Mouse (Mus musculus) limb, embryonic 11.5 days (tissue): ENCODE results near the gene Myo1e. TPM values are rescaled to one million over a fixed set of nuclear protein-coding genes. Genes with fewer than 3 reads are reported as not detected.

ENCODE experiments used
- ATAC-seq: fragments of 200-750 bp; cut with Nextera tagmentation; 2 replicates; pipeline ENCODE4 v1.8.0; 2017; ENCODE audit warnings: low read depth; ENCODE audit not compliant: insufficient number of reproducible peaks, low FRiP score, low TSS enrichment
- DNase-seq: peaks from one replicate; pipeline ENCODE4 v3.0.0-alpha.2; 2015; ENCODE audit warnings: low spot score
- H3K27ac ChIP-seq: fragments of 300-500 bp; sonication (generic); replicated peaks from 2 replicates; pipeline ENCODE4 v1.5.1; 2014; ENCODE audit warnings: low read depth, mild to moderate bottlenecking, low read length
- H3K27me3 ChIP-seq: fragments of 300-500 bp; sonication (generic); 2 replicates; pipeline ENCODE4 v1.6.1; 2014; ENCODE audit warnings: mild to moderate bottlenecking, low read length, mixed read lengths; ENCODE audit not compliant: control insufficient read depth, insufficient read depth
- H3K36me3 ChIP-seq: fragments of 300-500 bp; sonication (generic); 2 replicates; pipeline ENCODE4 v1.6.1; 2014; ENCODE audit warnings: mild to moderate bottlenecking, low read length, moderate library complexity, mixed read lengths; ENCODE audit not compliant: control insufficient read depth, insufficient read depth
- H3K4me1 ChIP-seq: fragments of 300-500 bp; sonication (generic); 2 replicates; pipeline ENCODE4 v1.6.1; 2014; ENCODE audit warnings: low read length, mixed read lengths; ENCODE audit not compliant: control insufficient read depth, insufficient read depth
- H3K4me2 ChIP-seq: fragments of 300-500 bp; sonication (generic); 2 replicates; pipeline ENCODE4 v1.6.1; 2014; ENCODE audit warnings: low read depth, mild to moderate bottlenecking, moderate library complexity; ENCODE audit not compliant: severe bottlenecking
- H3K4me3 ChIP-seq: fragments of 300-500 bp; sonication (generic); 2 replicates; pipeline ENCODE4 v1.5.1; 2014; ENCODE audit warnings: low read depth, low read length
- H3K9ac ChIP-seq: fragments of 300-500 bp; sonication (generic); 2 replicates; pipeline ENCODE4 v1.6.1; 2014; ENCODE audit warnings: mild to moderate bottlenecking, low read length
- H3K9me3 ChIP-seq: fragments of 300-500 bp; sonication (generic); 2 replicates; pipeline ENCODE4 v1.6.1; 2016; ENCODE audit warnings: low read length; ENCODE audit not compliant: control insufficient read depth
- WGBS: fragments of 180-500 bp; shearing (Covaris S2); extraction: QIAGEN DNeasy Blood & Tissue Kit; methylation state at CpG from one replicate; pipeline ENCODE4 v1.1.7; 2014; 5-methylcytosine and 5-hydroxymethylcytosine counted together
- polyA plus RNA-seq: library from polyadenylated mRNA; unstranded; fragments of >200 nt; fragmentation: Nextera tagmentation; extraction: Ambion mirVana; gene quantifications from 2 replicates; pipeline ENCODE4 v1.2.1, GENCODE M21; 2014

Myo1e gene
- 16.9 and 18.0 TPM in 2 replicates for polyA plus RNA-seq

GRCm38 (mm10) chr9:70207151-70207831, at the start of gene Myo1e:
TSS of gene Myo1e (plus strand) at chr9:70207350.
- H3K27me3 ChIP-seq, result no peaks in the 10 kb centered on the region
- H3K4me1 ChIP-seq, result no peaks in the 10 kb centered on the region; the same call in 1 of the 2 replicates
- H3K27ac ChIP-seq, result peak within 1 kb of the TSS; percentile 70
- WGBS, result 0% methylated on average over 43 of the region's 43 CpGs
- H3K9me3 ChIP-seq, result no peaks in the 10 kb centered on the region
- H3K36me3 ChIP-seq, result no peaks in the 10 kb centered on the region
- ATAC-seq, result peak; percentile 90
- H3K4me2 ChIP-seq, result peak within 1 kb of the TSS; percentile 100
- peak within 1 kb of the TSS; percentile 75 for H3K9ac ChIP-seq
- DNase-seq, result peak; percentile 88
- H3K4me3 ChIP-seq, result peak within 1 kb of the TSS; percentile 73

GRCm38 (mm10) chr9:70160071-70160470, 47.1 kb upstream of the Myo1e start:
- Histone ChIP-seq H3K4me2 (no peak overlapping the region), H3K9me3 (no peaks in the 10 kb centered on the region), H3K9ac (no peak overlapping the region), H3K27ac (no peak overlapping the region), H3K4me3 (no peak overlapping the region), H3K27me3 (no peaks in the 10 kb centered on the region), H3K36me3 (no peaks in the 10 kb centered on the region), H3K4me1 (no peaks in the 10 kb centered on the region)
- DNase-seq, result no peak
- 81% methylated on average over 10 of the region's 10 CpGs for WGBS
- ATAC-seq, result no peak

GRCm38 (mm10) chr9:70168973-70169372, 38.2 kb upstream of the Myo1e start:
- DNase-seq, result peak; percentile 32
- Histone ChIP-seq H3K27ac (no peak overlapping the region), H3K9me3 (no peaks in the 10 kb centered on the region), H3K4me2 (no peak overlapping the region), H3K4me1 (no peaks in the 10 kb centered on the region; the same call in 1 of the 2 replicates), H3K27me3 (no peaks in the 10 kb centered on the region), H3K9ac (no peak overlapping the region), H3K4me3 (no peak overlapping the region), H3K36me3 (no peaks in the 10 kb centered on the region)
- no peak for ATAC-seq
- WGBS, result 86% methylated on average over 7 of the region's 7 CpGs

- H3K4me1 ChIP-seq, result peaks cover 9% of the 10 kb centered on the region; the same call in 1 of the 2 replicates
- H3K4me2 ChIP-seq, result no peak overlapping the region
- DNase-seq (no peak), ATAC-seq (no peak)
- H3K9me3 ChIP-seq, result no peaks in the 10 kb centered on the region
- 68% methylated on average over 4 of the region's 4 CpGs for WGBS
- H3K4me3 ChIP-seq, result no peak overlapping the region
- no peaks in the 10 kb centered on the region for H3K27me3 ChIP-seq
- no peak overlapping the region for H3K9ac ChIP-seq
- H3K36me3 ChIP-seq, result no peaks in the 10 kb centered on the region
- H3K27ac ChIP-seq, result no peak overlapping the region
Observed at GRCm38 (mm10) chr9:70174291-70174848, 32.8 kb upstream of the Myo1e start.

- DNase-seq (no peak), ATAC-seq (no peak)
- Histone ChIP-seq H3K27me3 (no peaks in the 10 kb centered on the region), H3K4me1 (peaks cover 9% of the 10 kb centered on the region; the same call in 1 of the 2 replicates), H3K36me3 (no peaks in the 10 kb centered on the region), H3K9me3 (no peaks in the 10 kb centered on the region), H3K4me3 (no peak overlapping the region), H3K4me2 (no peak overlapping the region), H3K27ac (no peak overlapping the region), H3K9ac (no peak overlapping the region)
- 46% methylated on average over 6 of the region's 6 CpGs for WGBS
Observed at GRCm38 (mm10) chr9:70174896-70175295, 32.3 kb upstream of the Myo1e start.

- Histone ChIP-seq H3K9me3 (no peaks in the 10 kb centered on the region), H3K36me3 (no peaks in the 10 kb centered on the region), H3K4me2 (no peak overlapping the region), H3K27ac (no peak overlapping the region), H3K9ac (no peak overlapping the region), H3K4me3 (no peak overlapping the region), H3K27me3 (no peaks in the 10 kb centered on the region), H3K4me1 (peaks cover 11% of the 10 kb centered on the region)
- DNase-seq, result no peak
- ATAC-seq, result no peak
- WGBS, result 84% methylated on average over 3 of the region's 3 CpGs
Observed at GRCm38 (mm10) chr9:70176291-70176690, 30.9 kb upstream of the Myo1e start.

- no peak overlapping the region for H3K27ac ChIP-seq
- no peaks in the 10 kb centered on the region for H3K27me3 ChIP-seq
- DNase-seq (no peak), ATAC-seq (no peak)
- peaks cover 2% of the 10 kb centered on the region; the same call in 1 of the 2 replicates for H3K4me1 ChIP-seq
- H3K36me3 ChIP-seq, result no peaks in the 10 kb centered on the region
- no peak overlapping the region for H3K4me3 ChIP-seq
- H3K9ac ChIP-seq, result no peak overlapping the region
- H3K4me2 ChIP-seq, result no peak overlapping the region
- WGBS, result 41% methylated on average over 12 of the region's 12 CpGs
- no peaks in the 10 kb centered on the region for H3K9me3 ChIP-seq
Observed at GRCm38 (mm10) chr9:70181719-70182118, 25.4 kb upstream of the Myo1e start.

- H3K27ac ChIP-seq, result no peak overlapping the region
- H3K4me3 ChIP-seq, result no peak overlapping the region
- no peak overlapping the region for H3K4me2 ChIP-seq
- H3K27me3 ChIP-seq, result no peaks in the 10 kb centered on the region
- peaks cover 2% of the 10 kb centered on the region; the same call in 1 of the 2 replicates for H3K4me1 ChIP-seq
- H3K9me3 ChIP-seq, result no peaks in the 10 kb centered on the region
- no peaks in the 10 kb centered on the region for H3K36me3 ChIP-seq
- H3K9ac ChIP-seq, result no peak overlapping the region
- no peak for ATAC-seq
- WGBS, result 61% methylated on average over 7 of the region's 7 CpGs
- DNase-seq, result no peak
Observed at GRCm38 (mm10) chr9:70182639-70183038, 24.5 kb upstream of the Myo1e start.
